Mouse (Mus musculus): ENCODE results near the gene Prnp. TPM values are rescaled to one million over a fixed set of nuclear protein-coding genes. Genes with fewer than 3 reads are reported as not detected.

The Prnp gene
- polyA plus RNA-seq, 1 experiment: 119 TPM

DNA sequence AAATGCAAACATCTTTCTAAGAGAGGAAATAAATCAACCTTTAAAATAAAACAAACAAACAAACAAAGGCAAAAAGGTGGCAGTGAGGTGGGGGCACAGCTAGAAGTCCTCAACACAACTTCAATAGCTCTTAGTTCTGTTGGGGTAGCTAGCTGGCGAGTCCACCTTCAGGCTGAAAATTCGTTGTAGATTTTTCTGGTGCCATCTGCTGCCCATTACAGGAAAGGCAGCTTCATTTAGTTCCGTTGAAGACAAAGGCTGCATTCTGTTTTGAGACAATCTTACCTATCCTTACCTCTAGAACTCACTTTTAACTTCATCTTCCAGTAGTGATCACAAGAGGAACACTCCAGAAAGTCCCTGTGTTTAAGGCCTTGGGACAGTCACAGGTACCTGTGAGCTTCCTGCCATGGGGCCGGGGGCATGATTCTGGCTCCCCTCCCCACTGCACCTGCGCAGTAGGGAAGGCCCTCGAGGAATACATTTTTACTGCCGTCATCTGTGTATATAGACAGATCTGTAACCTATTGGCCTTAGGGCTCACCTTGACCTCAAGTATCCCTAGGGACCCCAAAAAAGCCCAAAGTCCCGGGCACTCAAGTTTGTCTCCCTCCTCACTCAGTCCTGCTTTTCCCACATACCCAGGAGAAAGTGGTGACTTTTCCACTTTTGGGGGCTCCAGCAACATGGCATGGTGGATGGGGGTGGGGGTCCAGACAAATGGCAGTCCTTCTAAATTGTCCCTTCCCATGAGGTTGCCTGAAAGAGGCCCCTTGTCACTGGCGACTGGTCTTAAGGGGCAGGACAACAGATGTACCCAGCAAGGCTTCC, 40.3 kb downstream of the Prnp start:
- Histone ChIP-seq H3K4me1 (ENCODE audit: control insufficient read depth, insufficient read depth, insufficient read length, low read length) (peaks cover 12% of the 10 kb centered on the region), H3K4me3 (ENCODE audit: insufficient read depth, low read depth, low read length) (no peak overlapping the region), H3K27ac (replicated peaks; ENCODE audit: low read depth, low read length) (no peak overlapping the region)

DNA sequence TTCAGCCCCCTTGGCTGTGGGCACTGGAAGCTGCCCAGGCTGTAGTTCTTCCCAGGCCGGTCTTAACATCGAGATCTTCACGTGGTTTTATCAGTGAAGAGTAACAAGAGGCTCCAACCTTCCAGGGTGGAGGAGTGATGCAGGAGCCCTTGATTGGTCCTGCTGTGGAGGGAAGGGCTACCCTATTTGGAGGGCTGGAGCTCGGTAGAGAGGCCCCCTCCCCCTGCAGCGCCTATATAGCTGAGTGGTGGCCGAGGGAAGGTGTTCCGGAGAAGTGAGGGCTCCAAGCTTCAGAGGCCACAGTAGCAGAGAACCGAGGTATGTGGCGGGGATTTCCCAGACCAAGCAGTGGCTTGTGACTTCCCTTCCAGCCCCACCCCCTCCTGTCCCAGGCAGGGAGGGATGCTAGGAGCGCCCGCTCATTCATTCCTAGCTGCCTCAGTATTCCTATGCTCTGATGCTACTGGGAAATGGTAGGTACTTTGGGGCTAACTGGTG, 40.9 kb downstream of the Prnp start, which contains the start of gene Prnd:
Gene Prnd (plus strand): TSS at position 264 of the 498 bp plus-strand sequence.
- peaks cover 13% of the 10 kb centered on the region for H3K4me1 ChIP-seq (ENCODE audit: control insufficient read depth, insufficient read depth, insufficient read length, low read length)
- no peak within 1 kb of the TSS for H3K27ac ChIP-seq (replicated peaks; ENCODE audit: low read depth, low read length)
- H3K4me3 ChIP-seq (ENCODE audit: insufficient read depth, low read depth, low read length): peak within 1 kb of the TSS; percentile 16; the same call in 1 of the 2 replicates

DNA sequence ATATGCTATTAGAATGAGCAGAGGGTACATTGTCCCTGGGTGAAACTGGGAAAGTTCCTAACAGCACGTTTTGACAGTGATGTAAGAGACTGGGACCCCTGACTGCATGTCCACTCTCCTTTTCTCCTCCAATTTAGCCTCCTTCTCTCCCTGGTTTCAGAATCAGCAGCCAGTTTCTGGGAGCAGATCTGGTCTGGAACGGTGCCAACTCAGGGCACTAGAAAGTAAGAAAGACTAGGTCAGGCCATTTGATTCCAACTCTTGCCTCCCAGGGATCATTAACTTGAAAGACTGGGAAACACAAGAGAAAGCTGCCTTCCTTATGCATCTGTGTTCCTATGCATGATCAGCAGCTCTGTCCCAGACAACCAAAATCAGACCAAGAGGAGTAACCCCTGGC, 42.7 kb downstream of the Prnp start:
- Histone ChIP-seq H3K4me3 (ENCODE audit: insufficient read depth, low read depth, low read length) (peak overlapping the region; percentile 48), H3K27ac (replicated peaks; ENCODE audit: low read depth, low read length) (no peak overlapping the region), H3K4me1 (ENCODE audit: control insufficient read depth, insufficient read depth, insufficient read length, low read length) (peaks cover 13% of the 10 kb centered on the region)

DNA sequence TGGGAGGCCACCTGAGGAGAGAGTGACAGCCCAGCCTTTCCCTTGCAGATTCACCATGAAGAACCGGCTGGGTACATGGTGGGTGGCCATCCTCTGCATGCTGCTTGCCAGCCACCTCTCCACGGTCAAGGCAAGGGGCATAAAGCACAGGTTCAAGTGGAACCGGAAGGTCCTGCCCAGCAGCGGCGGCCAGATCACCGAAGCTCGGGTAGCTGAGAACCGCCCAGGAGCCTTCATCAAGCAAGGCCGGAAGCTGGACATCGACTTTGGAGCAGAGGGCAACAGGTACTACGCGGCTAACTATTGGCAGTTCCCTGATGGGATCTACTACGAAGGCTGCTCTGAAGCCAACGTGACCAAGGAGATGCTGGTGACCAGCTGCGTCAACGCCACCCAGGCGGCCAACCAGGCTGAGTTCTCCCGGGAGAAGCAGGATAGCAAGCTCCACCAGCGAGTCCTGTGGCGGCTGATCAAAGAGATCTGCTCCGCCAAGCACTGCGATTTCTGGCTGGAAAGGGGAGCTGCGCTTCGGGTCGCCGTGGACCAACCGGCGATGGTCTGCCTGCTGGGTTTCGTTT, 43.3 kb downstream of the Prnp start:
- Histone ChIP-seq H3K27ac (replicated peaks; ENCODE audit: low read depth, low read length) (no peak overlapping the region), H3K4me1 (ENCODE audit: control insufficient read depth, insufficient read depth, insufficient read length, low read length) (peaks cover 13% of the 10 kb centered on the region), H3K4me3 (ENCODE audit: insufficient read depth, low read depth, low read length) (peak overlapping the region; percentile 48)

DNA sequence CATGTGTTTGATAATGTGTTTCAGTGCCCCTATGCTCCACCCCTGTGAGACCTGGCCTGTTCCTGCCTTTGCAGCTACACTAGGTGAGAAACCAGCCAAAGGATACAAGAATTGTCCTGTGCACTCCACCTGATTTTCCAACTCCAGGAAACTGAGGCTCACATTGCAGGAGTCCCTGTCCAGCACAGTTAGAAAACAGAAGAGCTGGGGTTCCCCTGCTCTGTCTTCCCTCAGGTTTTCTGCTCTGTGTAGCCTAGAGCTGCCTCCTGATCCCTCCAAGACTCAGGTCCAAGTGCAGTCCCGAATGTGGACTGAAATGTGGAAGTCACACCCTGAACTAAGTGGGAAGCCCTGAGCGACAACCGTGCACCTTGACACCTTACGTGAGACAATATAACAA, 44.0 kb downstream of the Prnp start:
- H3K4me3 ChIP-seq (ENCODE audit: insufficient read depth, low read depth, low read length): peak overlapping the region; percentile 48; the same call in 1 of the 2 replicates
- no peak overlapping the region for H3K27ac ChIP-seq (replicated peaks; ENCODE audit: low read depth, low read length)

DNA sequence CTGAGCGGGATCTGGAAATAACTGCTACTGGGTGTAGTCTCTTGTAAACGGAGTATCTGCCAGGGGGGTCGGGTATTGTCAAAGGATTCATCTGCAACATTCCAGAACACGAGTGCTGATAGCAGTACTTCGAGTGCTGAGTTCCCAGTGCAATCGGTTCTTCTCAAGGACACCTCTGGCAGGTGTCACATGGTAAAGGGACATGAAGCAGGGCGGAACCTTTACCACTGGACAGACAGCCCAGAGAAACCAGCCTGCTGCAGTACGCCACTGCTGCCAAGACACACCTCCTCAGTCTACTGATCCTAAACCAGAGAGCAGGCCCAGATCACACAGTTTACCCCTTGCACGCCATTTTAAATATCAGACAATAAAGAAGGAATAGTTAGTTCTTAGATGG, 45.1 kb downstream of the Prnp start:
- Histone ChIP-seq H3K4me1 (ENCODE audit: control insufficient read depth, insufficient read depth, insufficient read length, low read length) (peaks cover 10% of the 10 kb centered on the region), H3K27ac (replicated peaks; ENCODE audit: low read depth, low read length) (no peak overlapping the region), H3K4me3 (ENCODE audit: insufficient read depth, low read depth, low read length) (peak overlapping the region; percentile 48)

More for the DNA sequence above, 44.0 kb downstream of the Prnp start:
- peaks cover 13% of the 10 kb centered on the region for H3K4me1 ChIP-seq (ENCODE audit: control insufficient read depth, insufficient read depth, insufficient read length, low read length)

DNA sequence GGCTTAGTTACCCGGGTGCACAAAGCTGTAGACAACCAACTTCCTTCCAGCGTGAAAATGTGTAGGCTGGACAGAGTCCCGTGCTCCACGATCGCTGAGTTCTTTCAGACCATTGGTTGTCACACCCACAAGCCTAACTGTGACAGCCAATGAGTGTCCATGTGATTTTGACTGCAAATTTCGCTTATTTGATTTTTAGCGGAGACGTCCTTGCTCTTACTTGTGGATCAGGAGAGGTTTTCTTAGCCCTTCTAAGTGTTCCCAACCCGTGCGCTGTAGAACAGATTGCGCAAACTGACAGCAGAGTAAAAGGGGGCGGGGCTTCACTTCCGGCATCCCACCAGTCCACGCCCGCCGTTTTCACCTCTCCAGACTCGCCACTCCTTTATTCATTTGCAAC, 45.5 kb downstream of the Prnp start:
- H3K27ac ChIP-seq (replicated peaks; ENCODE audit: low read depth, low read length): no peak overlapping the region
- peak overlapping the region; percentile 48 for H3K4me3 ChIP-seq (ENCODE audit: insufficient read depth, low read depth, low read length)
- peaks cover 10% of the 10 kb centered on the region for H3K4me1 ChIP-seq (ENCODE audit: control insufficient read depth, insufficient read depth, insufficient read length, low read length)

DNA sequence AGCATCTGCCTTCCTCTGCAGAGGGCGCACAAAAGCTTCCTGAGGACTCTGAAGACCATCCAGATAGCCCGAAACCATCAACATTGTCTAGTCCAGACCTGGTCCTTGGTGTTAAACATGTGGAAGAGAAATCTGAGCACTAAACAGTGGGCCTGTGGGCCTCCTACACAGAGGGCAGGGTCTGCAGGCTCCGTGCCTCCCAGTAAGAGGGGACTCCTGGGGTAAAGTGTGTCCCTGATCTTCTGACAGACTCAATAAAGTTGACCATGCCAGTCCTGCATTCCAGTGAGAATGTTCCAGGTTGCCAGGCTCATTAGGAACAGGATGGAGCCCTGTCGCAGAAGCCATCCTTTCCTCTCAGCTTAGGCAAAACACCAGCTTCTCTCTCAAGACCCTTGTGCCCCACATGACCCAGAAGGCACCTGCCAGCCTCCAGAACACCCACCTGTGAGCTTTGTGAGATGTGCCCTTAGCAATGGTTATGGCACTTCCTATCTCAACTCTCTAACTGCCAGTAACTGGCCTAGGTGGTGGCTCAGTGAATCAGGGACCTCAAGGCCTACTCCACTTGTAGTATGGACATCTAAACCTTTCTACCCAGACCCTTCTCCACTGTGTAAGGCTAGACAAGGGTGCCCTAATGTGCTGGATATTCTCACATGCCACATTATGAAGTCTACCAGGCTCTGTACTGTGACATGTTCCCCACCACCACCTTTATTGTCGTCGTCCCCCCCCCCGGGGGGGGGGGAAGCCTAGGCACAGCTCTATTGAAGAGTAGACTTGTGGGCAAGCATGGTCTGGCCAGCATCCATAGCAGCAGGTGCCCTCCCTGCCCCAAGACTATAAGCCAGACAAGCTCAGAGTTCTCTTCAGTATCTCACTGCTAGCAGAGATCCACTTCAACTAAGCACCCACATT, 46.9 kb downstream of the Prnp start:
- peaks cover 10% of the 10 kb centered on the region for H3K4me1 ChIP-seq (ENCODE audit: control insufficient read depth, insufficient read depth, insufficient read length, low read length)
- no peak overlapping the region for H3K4me3 ChIP-seq (ENCODE audit: insufficient read depth, low read depth, low read length)
- no peak overlapping the region; the same call in 1 of the 2 replicates for H3K27ac ChIP-seq (replicated peaks; ENCODE audit: low read depth, low read length)

DNA sequence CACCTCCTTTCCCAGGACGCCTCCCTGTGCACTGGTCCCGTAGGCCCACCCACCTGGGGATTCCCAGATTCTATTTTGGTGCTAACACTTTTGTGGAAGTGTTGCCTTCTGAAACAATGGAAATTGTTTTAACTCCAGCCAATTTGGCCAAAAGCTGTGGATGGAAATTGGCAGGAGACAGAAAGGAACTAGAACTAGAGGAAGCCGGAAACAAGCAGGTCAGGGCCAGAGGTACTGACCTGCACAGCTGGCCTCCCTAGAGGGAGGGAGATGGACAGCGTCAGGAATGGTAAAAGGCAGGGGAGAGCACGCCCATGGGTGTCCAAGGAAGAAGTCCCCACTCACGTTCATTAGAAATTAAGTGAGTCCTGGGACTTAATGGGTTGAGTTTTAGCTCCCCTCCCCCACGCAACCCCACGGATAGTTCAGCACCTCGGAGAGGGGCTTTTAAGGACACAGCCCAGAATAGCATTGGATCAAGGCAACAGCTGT, 48.0 kb downstream of the Prnp start:
- peaks cover 10% of the 10 kb centered on the region for H3K4me1 ChIP-seq (ENCODE audit: control insufficient read depth, insufficient read depth, insufficient read length, low read length)
- no peak overlapping the region for H3K4me3 ChIP-seq (ENCODE audit: insufficient read depth, low read depth, low read length)
- no peak overlapping the region for H3K27ac ChIP-seq (replicated peaks; ENCODE audit: low read depth, low read length)

DNA sequence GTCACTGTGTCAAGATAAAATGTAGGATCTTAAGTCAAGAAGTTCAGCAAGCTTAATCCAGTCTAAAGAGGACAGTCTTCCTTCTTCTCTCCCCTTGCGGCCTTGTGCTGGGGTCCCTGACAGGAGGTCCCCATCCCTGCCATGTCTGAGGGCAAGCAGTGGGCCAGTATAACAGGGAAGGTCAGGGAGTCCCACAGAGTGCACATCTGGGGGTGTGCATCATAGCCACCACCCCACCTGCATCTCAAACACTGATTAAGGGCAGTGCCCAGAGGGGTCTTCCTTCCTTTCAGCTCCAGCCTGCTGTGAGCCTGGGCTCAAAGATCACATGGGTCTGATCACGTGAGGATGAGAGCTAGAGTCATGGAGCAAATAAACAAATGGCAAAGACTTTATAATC, 51.9 kb downstream of the Prnp start:
- Histone ChIP-seq H3K4me3 (ENCODE audit: insufficient read depth, low read depth, low read length) (no peak overlapping the region), H3K4me1 (ENCODE audit: control insufficient read depth, insufficient read depth, insufficient read length, low read length) (no peaks in the 10 kb centered on the region; the same call in 1 of the 2 replicates), H3K27ac (replicated peaks; ENCODE audit: low read depth, low read length) (no peak overlapping the region)

DNA sequence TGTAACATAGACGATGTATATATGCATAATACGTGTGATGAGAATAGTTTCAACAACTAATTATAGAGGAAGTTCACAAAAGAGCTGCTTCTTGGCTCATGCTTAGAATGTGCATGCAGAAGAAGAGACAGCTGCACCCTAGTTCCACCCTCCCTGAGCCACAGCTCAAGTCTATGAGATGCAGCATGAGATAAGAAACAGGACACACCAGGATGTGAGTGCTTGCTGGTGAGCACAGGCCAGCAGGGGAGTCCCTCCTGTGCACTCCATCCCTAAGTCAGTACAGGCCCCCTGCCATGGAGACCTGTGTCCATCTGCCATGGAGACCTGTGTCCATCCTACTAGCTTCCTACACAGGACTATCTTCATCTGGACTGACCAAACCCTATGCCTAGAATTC, 60.9 kb downstream of the Prnp start:
- H3K4me3 ChIP-seq (ENCODE audit: insufficient read depth, low read depth, low read length): no peak overlapping the region
- no peaks in the 10 kb centered on the region for H3K4me1 ChIP-seq (ENCODE audit: control insufficient read depth, insufficient read depth, insufficient read length, low read length)
- H3K27ac ChIP-seq (replicated peaks; ENCODE audit: low read depth, low read length): no peak overlapping the region

DNA sequence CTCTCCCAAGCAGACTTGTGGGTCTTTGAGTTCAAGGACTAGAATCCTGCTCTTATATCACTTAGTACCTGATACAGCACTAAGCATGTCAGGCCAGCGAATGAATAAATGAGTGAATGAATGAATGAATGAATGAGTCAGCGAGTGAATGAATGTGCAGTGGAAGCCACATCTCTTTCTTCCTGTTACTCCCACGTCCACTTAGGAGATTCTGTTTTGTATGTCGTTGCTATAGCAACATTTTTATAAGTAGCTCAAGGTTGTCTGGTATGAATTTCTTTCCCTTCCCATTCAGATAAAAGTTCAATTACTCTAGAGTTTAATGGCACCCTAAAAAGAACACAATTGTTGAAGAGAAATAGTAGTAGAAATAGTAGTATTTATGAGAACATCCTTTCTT, 61.4 kb downstream of the Prnp start:
- H3K4me3 ChIP-seq (ENCODE audit: insufficient read depth, low read depth, low read length): no peak overlapping the region

DNA sequence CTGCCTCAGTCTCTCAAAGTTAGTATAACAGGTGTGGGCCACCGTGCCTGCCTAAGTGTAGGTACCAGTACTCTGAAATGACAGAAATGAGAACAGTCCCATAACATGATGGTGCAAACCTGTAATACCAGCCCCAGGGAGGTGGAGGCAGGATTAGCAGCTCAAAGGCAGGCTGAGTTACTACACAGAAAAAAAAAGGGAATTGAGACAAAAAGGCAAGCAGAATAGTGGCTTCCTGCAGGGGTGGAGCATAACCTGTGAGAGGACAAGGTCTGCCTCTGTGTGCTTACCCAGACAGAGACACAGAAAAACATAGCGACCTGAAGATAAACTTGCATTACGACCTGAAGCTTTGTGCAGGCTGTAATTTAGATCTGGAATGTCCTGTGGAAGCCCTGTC, 66.9 kb downstream of the Prnp start:
- Histone ChIP-seq H3K4me1 (ENCODE audit: control insufficient read depth, insufficient read depth, insufficient read length, low read length) (no peaks in the 10 kb centered on the region), H3K27ac (replicated peaks; ENCODE audit: low read depth, low read length) (no peak overlapping the region), H3K4me3 (ENCODE audit: insufficient read depth, low read depth, low read length) (no peak overlapping the region)

More for the DNA sequence above, 61.4 kb downstream of the Prnp start:
- H3K4me1 ChIP-seq (ENCODE audit: control insufficient read depth, insufficient read depth, insufficient read length, low read length): no peaks in the 10 kb centered on the region
- H3K27ac ChIP-seq (replicated peaks; ENCODE audit: low read depth, low read length): no peak overlapping the region

DNA sequence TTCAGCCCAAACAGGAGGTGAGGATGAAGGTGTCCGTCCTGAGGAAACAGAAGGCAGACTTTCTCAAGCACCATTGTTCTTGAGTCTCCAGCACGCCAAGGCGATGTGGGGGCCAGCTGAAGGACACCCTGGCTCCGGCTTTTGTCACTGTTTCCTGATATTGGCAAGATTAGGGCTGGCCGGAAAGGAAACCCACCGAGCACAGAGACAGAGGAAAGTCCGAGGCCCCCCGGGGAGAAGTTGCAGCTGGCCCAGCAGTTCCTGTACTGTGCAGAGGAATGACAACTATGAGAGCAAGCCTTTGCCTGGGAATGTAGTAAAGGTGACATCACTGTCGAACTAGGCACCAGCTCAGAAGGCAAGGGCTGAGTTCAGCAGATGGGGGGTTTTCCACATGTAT, 71.1 kb downstream of the Prnp start:
- Histone ChIP-seq H3K27ac (replicated peaks; ENCODE audit: low read depth, low read length) (no peak overlapping the region), H3K4me3 (ENCODE audit: insufficient read depth, low read depth, low read length) (no peak overlapping the region), H3K4me1 (ENCODE audit: control insufficient read depth, insufficient read depth, insufficient read length, low read length) (no peaks in the 10 kb centered on the region)
